Mouse (Mus musculus) gastrocnemius, postnatal 14 days (tissue): ENCODE measurements around the gene 5730596B20Rik. TPM values are rescaled to one million over a fixed set of nuclear protein-coding genes. Genes with fewer than 3 reads are reported as not detected.

Source experiments
- DNase-seq: peaks from one replicate; pipeline ENCODE4 v3.0.0; 2021; ENCODE audit warnings: mixed read lengths
- intact Hi-C: fragments of 180-260 bp; cut with DNase I; formaldehyde crosslinking; loops from one replicate; pipeline ENCODE4 v1.15.1; 2025; ENCODE audit warnings: low total_unique reads
- total RNA-seq, 2 experiments: library from RNA; stranded (reverse); gene quantifications; 2 replicates each; pipeline ENCODE4 v1.2.3; 2021

5730596B20Rik gene
- total RNA-seq, 2 experiments from 2014 or later, result 0.08 to 0.11 TPM

DNA sequence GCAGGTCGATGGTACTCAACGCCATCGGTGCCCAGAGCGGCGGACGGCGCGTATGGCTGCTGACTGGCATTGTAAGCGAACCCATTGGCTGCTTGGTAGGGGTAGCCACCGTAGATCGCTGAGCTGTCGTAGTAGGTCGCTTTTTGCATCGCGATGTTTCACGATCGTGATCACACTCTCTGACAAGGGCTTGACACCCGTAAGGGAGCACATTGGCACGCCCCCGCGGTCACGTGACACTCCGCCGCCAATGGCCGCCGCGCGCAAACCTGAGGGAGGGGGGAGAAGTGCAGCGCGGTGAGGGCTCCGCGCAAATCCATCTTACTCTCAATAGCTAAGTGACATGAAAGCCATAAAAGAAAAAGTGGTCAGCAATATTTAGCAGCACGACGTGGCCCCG is 4.8 kb upstream of the 5730596B20Rik start:
- intact Hi-C loops, result no loop called here

DNA sequence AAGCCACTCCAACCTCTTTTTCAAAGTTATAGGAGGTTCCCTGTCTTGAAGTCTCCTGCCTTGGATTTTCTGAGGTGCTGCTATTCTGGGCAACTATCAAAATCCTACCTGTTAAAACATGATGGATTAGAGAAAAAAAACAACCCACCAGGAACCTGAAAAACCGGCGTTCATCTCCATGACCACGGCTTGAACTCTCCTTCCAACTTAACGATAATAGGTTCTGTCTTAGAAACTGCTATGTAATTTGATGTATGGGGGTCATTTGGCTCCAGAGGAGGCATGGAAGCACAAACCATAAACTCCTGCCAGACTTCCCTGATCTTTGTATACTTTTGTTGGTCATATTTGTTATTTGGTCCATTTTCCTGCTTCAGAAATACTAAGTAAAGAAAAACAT is 3.6 kb upstream of the 5730596B20Rik start:
- no peak for DNase-seq
- intact Hi-C loops, result no loop called here

More for the DNA sequence above, 4.8 kb upstream of the 5730596B20Rik start:
- DNase-seq, result peak; percentile 86

DNA sequence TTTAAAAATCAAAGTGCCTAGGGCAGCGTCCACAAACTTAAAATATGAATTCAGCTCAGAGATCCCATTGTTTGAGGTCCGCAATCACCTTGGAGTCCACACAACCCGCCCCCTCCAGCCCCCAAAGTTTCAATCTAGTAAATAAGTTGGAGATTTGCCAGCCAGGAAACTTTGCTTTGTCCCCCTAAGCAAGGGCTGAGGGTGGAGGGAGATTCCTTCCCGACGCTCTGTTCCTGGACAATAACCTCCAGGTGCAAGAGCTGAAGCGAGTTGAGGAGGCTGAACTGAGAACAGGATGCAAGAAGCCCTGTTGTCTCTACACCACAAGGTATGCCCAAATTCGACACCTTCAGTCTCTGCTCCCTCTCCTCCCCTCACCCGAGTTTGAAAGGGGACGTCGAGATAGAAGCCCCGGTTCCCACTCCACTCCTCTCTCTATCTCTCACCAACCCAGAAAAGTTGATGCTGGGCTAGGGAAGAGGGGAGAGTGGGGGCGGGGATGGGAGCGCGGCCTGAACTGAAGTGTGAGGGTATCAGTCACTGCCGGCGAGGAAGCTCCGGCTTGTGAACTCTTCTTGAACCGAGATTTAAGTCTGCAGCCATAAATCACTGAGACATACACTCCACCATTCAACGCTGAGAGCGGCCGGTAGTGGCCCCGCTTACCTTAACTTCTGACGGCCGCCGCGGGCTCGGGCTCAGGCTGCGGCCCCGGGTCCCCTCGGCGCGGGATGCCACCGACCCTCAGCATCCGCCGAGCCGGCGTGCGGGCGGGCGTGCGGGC is 2.1 kb upstream of the 5730596B20Rik start:
- DNase-seq, result no peak
- intact Hi-C loops, result no loop called here

- DNase-seq, result no peak
- intact Hi-C loops, result no loop called here
Observed at GRCm38 (mm10) chr6:52175864-52176263, 1.4 kb upstream of the 5730596B20Rik start.

GRCm38 (mm10) chr6:52176391-52176790 is 907 bp upstream of the 5730596B20Rik start:
- intact Hi-C loops, result no loop called here

DNA sequence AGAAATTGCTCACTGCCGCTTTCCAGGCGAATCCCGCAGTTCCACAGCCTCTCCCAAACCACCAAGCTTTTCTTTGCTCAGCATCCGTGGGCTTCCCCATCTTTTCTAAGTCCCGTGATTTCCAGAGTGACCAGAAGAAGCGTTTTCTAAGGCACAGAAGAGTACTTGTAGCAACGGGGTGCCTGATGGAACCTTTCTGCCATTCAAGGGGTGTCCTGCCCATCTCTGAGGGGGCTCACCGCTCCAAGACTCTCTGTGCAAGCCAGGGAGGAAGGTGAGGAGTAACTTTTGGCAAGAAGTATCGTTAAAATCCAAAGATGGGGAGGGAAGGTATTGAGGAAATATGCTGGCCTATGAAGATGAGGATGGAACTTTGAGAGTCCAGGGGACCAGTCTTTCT is 508 bp downstream of the 5730596B20Rik start:
- intact Hi-C loops, result no loop called here
- DNase-seq, result no peak

More at GRCm38 (mm10) chr6:52176391-52176790, 907 bp upstream of the 5730596B20Rik start:
- no peak for DNase-seq

- no peak for DNase-seq
- intact Hi-C loops, result no loop called here
Observed at GRCm38 (mm10) chr6:52178918-52179665, 1.8 kb downstream of the 5730596B20Rik start.

DNA sequence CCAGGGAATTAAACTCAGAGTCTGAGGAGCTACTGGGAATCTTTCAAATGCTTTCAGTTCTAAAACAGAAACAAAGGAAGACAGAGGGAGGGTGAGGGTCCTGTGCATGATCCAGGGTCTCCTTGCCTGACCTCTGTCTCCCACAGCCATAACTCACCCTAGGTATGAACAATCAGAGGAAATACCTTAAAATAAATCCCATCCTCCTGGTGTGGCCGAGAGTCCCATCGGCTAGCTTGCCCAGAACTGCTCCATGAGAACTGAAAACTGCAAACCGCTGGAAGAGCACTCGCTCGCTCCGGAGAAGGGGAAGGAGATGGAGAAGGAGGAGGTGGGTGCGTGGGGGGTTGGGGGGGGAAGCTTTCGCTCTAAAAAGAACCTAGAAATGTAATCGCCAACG is 2.4 kb downstream of the 5730596B20Rik start:
- intact Hi-C loops, result no loop called here
- DNase-seq, result no peak

DNA sequence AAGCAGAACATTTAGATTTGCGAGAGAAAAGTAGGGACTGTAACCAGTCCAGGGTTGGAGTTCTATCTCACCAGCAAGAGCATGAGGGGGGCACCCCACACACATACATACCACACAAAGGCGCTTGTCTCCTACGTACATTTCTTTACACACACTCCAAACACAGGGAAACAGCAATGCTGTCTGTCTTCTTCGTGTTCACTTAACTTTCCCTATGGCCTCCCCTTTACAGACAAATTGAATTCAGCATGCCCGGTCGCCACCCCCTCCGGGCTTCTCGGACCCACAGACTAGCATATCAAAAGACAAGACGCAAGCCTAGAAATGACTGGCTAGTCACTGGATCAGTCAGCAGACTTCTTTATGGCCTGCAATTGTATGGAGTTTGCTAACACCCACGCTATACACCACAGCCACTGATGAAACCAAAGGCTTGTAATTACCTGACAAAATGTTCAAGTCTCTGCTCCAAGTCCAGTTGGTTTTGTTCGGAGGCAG is 3.0 kb downstream of the 5730596B20Rik start:
- DNase-seq, result no peak
- intact Hi-C loops, result no loop called here

DNA sequence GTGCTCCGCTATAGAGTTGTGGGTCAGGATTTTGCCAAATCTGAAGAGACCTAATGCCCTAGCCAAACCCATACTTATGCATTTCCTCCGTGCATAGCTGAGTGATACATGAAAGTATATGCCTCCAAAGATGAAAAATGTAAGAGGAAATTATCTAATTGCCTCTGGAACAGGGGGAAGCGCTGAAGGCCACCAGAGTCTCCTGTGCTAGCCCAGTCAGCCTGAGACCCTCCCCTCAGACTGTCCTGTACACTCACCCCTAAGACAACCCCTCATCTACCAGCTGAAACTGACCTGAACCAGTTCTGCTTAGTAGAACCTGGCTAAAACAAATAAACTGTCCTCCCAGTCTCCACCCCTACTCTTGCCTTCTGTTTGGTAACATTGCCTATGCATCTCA is 3.4 kb downstream of the 5730596B20Rik start:
- intact Hi-C loops, result no loop called here
- no peak for DNase-seq

- no peak for DNase-seq
- intact Hi-C loops, result no loop called here
Observed at GRCm38 (mm10) chr6:52182030-52182429, 4.7 kb downstream of the 5730596B20Rik start.

GRCm38 (mm10) chr6:52182793-52183192 is 5.5 kb downstream of the 5730596B20Rik start:
- intact Hi-C loops, result no loop called here
- DNase-seq, result no peak

- intact Hi-C loops, result no loop called here
- no peak for DNase-seq
Observed at GRCm38 (mm10) chr6:52183311-52184080, 6.2 kb downstream of the 5730596B20Rik start.

- intact Hi-C loops, result no loop called here
- DNase-seq, result no peak
Observed at GRCm38 (mm10) chr6:52184668-52185067, 7.4 kb downstream of the 5730596B20Rik start.

GRCm38 (mm10) chr6:52185222-52185621 is 7.9 kb downstream of the 5730596B20Rik start:
- no peak for DNase-seq
- intact Hi-C loops, result no loop called here

GRCm38 (mm10) chr6:52185834-52186233 is 8.5 kb downstream of the 5730596B20Rik start:
- no peak for DNase-seq
- intact Hi-C loops, result no loop called here

DNA sequence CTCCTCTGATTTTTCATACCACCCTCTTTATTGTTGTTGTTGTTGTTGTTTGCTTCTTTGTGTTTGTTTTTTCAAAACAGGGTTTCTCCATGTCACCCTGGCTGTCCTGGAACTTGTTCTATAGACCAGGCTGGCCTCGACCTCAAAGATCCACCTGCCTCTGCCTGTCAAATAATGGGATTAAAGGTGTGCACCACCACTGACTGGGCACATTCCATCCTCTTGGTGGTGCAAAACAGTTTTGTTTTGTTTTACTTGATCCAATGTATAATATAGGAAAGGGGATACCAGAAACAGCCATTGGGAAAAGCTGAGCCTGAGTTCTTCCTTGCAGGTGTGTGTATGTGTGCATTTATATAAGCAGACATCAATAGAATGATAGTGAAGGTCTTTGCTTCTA is 9.2 kb downstream of the 5730596B20Rik start:
- intact Hi-C loops, result no loop called here
- no peak for DNase-seq

DNA sequence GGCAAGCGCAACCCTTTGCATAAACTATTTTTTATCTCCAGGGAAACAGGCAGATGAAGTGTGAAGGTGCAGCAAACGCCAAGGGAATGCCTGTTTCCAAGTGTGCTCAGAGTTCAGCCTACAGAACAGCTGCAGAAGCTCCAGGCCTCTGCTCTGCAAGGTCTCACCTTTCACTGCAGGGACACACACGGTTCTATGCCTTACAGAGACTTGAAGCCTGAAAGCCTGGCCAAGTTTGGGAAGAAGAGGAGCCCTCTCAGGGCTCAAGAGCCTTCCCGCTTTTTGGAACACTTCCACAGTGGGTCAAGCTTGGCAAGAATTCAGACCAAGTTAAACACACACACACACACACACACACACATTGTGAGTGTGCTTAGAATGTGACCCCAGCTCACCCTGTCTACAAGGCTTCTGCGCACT is 11.9 kb downstream of the 5730596B20Rik start:
- peak; percentile 43 for DNase-seq
- intact Hi-C loops, result no loop called here

- no peak for DNase-seq
- intact Hi-C loops, result no loop called here
Observed at GRCm38 (mm10) chr6:52189909-52190308, 12.6 kb downstream of the 5730596B20Rik start.

DNA sequence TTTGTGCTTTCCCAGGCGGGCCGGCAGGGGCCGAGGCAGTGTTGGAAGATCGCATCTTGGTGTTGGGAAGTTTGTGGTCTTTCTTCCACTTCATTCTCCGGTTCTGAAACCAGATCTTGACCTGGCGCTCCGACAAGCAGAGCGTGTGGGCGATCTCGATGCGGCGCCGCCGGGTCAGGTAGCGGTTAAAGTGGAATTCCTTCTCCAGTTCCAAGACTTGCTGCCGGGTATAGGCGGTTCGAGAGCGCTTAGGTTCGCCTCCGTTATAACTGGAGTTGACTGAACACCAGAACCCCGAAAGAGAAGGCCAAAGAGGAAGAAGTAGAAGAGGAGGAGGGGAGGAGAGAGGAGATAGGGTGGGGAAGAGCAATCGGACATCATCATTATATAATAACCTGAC is 13.1 kb downstream of the 5730596B20Rik start:
- no peak for DNase-seq
- intact Hi-C loops, result no loop called here
